Mouse (Mus musculus) small intestine, adult 2 months (tissue): Measurements from ENCODE around the gene C1qtnf1. TPM values are rescaled to one million over a fixed set of nuclear protein-coding genes. Genes with fewer than 3 reads are reported as not detected.

Source experiments
- H3K27ac ChIP-seq: fragments of 200-500 bp; 2 replicates; pipeline ENCODE4 v1.5.1; 2012; ENCODE audit warnings: low read depth, low read length, control low read depth, inconsistent platforms; ENCODE audit not compliant: insufficient read depth
- H3K27me3 ChIP-seq: fragments of 200-500 bp; 2 replicates; pipeline ENCODE4 v1.6.1; 2012; ENCODE audit warnings: mild to moderate bottlenecking, moderate library complexity, low read length, inconsistent platforms; ENCODE audit not compliant: control insufficient read depth, insufficient read depth
- H3K36me3 ChIP-seq: fragments of 200-500 bp; 2 replicates; pipeline ENCODE4 v1.6.1; 2012; ENCODE audit warnings: mild to moderate bottlenecking, low read length, control low read depth, inconsistent platforms; ENCODE audit not compliant: control insufficient read depth, insufficient read depth
- H3K4me1 ChIP-seq: fragments of 200-500 bp; 2 replicates; pipeline ENCODE4 v1.6.1; 2012; ENCODE audit warnings: low read length, inconsistent platforms, mixed read lengths; ENCODE audit not compliant: control insufficient read depth, insufficient read depth, insufficient read length
- H3K4me3 ChIP-seq: fragments of 200-500 bp; 2 replicates; pipeline ENCODE4 v1.5.1; 2012; ENCODE audit warnings: low read depth, mild to moderate bottlenecking, control low read depth, inconsistent platforms, low read length, moderate library complexity
- CTCF ChIP-seq: fragments of 200-500 bp; IDR thresholded peaks from 2 replicates; pipeline ENCODE4 v1.5.1; 2012; ENCODE audit warnings: low read depth, mild to moderate bottlenecking, control low read depth, inconsistent platforms, low read length, moderate library complexity, mixed read lengths; ENCODE audit not compliant: insufficient replicate concordance, insufficient read length; ENCODE audit errors: extremely low read depth
- POLR2A ChIP-seq: fragments of 200-500 bp; IDR thresholded peaks from 2 replicates; pipeline ENCODE4 v1.6.1; 2012; ENCODE audit warnings: low read depth, mild to moderate bottlenecking, control low read depth, inconsistent platforms, low read length, moderate library complexity
- WGBS: fragments of 180-500 bp; shearing (Covaris S2); methylation state at CpG from one replicate; pipeline ENCODE4 v1.1.7; 2018; 5-methylcytosine and 5-hydroxymethylcytosine counted together
- polyA plus RNA-seq: library from polyadenylated mRNA; depleted of rRNA; stranded (reverse); fragments of >200 nt; gene quantifications from 2 replicates; pipeline ENCODE4 v1.2.3, GENCODE M21; 2012

C1qtnf1 gene
- polyA plus RNA-seq, 1 experiment: 4.3 TPM

- peak overlapping the region; percentile 66 for H3K4me3 ChIP-seq
- peaks cover 42% of the 10 kb centered on the region for H3K36me3 ChIP-seq
- H3K4me1 ChIP-seq: peaks cover 17% of the 10 kb centered on the region; the same call in 1 of the 2 replicates
- peak overlapping the region; percentile 95 for H3K27ac ChIP-seq
- 15% methylated on average over 5 of the region's 5 CpGs for WGBS
- no peaks in the 10 kb centered on the region for H3K27me3 ChIP-seq
- TF ChIP-seq POLR2A (peak; percentile 25; the same call in 1 of the 2 replicates), CTCF (no peak)
Observed at GRCm38 (mm10) chr11:118399891-118400565, 28.0 kb upstream of the C1qtnf1 start.

DNA sequence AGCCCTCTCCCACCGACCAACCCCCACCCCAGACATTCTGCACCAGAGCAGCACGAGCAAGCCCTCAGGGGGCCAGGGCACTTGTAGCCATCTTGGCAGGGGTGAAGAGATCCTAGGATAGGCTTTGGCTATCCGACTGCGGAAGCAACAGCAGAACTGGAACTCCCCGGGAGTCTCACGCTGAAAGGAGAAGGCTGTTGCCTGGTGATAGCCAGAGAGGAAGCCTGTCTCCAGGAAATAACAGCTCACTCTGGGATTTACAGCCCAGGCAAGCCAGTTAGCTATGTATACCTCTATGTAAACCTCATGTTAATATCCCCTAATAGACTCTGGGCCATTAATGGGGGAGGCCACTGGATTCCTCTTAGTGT lies 27.5 kb upstream of the C1qtnf1 start:
- Histone ChIP-seq H3K4me3 (peak overlapping the region; percentile 66), H3K36me3 (peaks cover 42% of the 10 kb centered on the region), H3K4me1 (peaks cover 17% of the 10 kb centered on the region; the same call in 1 of the 2 replicates), H3K27ac (peak overlapping the region; percentile 95), H3K27me3 (no peaks in the 10 kb centered on the region)
- TF ChIP-seq POLR2A (no peak), CTCF (no peak)
- WGBS: 6% methylated on average over 6 of the region's 6 CpGs

DNA sequence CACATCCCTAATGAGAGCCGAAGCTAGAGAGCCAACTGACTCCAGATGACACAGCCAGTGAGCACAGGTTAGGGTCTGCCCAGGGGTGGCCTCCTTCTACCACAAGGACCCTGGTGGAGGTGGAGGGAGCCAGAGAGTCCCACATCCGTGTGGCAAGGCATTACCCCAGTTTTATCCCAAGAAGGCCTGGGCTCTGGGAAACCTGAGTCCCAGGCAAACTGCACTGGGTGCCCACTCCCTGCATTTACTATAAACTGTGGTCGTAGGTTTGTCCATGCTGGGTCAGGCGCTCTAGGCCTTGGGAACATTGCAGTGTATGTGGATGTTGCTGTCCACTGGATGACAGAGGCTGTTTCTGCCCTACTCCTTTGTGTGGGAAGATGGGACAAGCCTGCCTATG lies 26.8 kb upstream of the C1qtnf1 start:
- Histone ChIP-seq H3K36me3 (peaks cover 42% of the 10 kb centered on the region), H3K4me1 (peaks cover 17% of the 10 kb centered on the region; the same call in 1 of the 2 replicates), H3K27me3 (no peaks in the 10 kb centered on the region), H3K27ac (peak overlapping the region; percentile 95), H3K4me3 (peak overlapping the region; percentile 66)
- 21% methylated on average over 4 of the region's 4 CpGs for WGBS
- TF ChIP-seq CTCF (no peak), POLR2A (no peak)

DNA sequence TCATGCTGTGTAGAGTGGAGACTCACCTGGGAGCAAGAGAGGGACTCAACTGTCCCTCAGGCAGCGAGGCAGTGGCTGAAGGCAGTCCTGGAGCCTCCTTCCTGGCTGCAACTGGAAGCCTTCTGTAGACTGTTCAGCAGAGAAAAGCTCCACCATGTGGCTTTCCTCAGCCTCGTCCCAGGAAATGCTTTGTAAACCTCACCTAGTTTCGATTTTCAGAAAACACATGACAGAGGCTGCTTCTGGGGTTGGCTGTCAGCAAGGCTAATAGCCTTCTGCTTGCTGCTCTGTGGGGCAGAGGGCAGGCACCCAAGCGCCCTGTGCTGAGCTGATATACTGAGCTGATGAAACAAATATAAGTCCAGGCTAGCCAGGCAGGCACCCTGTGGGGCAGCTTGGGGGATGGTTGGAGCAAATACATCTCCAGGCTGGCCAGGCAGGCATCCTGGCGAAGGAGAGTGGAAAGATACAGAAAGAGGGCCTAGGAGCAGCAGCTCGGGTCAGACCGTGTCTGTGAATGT lies 26.2 kb upstream of the C1qtnf1 start, which contains the start of gene Lgals3bp:
TSS of gene Lgals3bp (minus strand) at position 333 of the 521 bp plus-strand sequence.
- TF ChIP-seq POLR2A (peak; percentile 90), CTCF (no peak)
- peak within 1 kb of the TSS; percentile 66 for H3K4me3 ChIP-seq
- peak within 1 kb of the TSS; percentile 98 for H3K27ac ChIP-seq
- H3K36me3 ChIP-seq: peaks cover 42% of the 10 kb centered on the region
- WGBS: 1% methylated on average over 7 of the region's 7 CpGs
- H3K4me1 ChIP-seq: peaks cover 20% of the 10 kb centered on the region; the same call in 1 of the 2 replicates
- no peaks in the 10 kb centered on the region for H3K27me3 ChIP-seq

DNA sequence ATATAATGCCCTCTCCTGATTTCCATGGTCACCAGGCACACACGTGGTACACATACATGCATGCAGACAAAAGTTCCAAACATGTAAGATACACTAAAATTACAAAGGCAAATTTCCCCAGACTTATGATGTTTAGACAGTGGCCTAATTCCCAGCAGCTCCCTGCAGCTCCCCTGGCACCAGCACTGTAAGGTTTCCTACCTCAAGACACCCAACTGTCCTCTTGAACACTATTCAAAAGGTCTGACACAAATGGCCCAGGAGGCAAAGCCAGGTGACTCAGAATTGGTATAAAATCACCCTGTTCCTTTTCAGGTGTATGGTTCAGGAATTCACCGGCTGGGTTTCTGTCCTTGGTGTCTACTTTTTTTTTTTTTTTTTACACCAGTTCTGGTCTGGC lies 24.8 kb upstream of the C1qtnf1 start:
- 76% methylated on average over 2 of the region's 2 CpGs for WGBS
- H3K36me3 ChIP-seq: peaks cover 42% of the 10 kb centered on the region
- H3K4me1 ChIP-seq: peaks cover 30% of the 10 kb centered on the region
- no peak overlapping the region for H3K4me3 ChIP-seq
- no peaks in the 10 kb centered on the region for H3K27me3 ChIP-seq
- no peak for TF ChIP-seq POLR2A
- TF ChIP-seq CTCF: no peak
- no peak overlapping the region for H3K27ac ChIP-seq

- peaks cover 40% of the 10 kb centered on the region for H3K4me1 ChIP-seq
- no peak overlapping the region for H3K27ac ChIP-seq
- TF ChIP-seq CTCF (no peak), POLR2A (no peak)
Observed at GRCm38 (mm10) chr11:118403951-118404899, 23.8 kb upstream of the C1qtnf1 start.

More at GRCm38 (mm10) chr11:118403951-118404899, 23.8 kb upstream of the C1qtnf1 start:
- no peak overlapping the region for H3K4me3 ChIP-seq
- peaks cover 41% of the 10 kb centered on the region for H3K36me3 ChIP-seq
- no peaks in the 10 kb centered on the region for H3K27me3 ChIP-seq
- 87% methylated on average over 6 of the region's 6 CpGs for WGBS
